Mouse (Mus musculus) pancreas, adult 10 weeks (tissue): ENCODE data around the gene Smarcd2. TPM values are rescaled to one million over a fixed set of nuclear protein-coding genes. Genes with fewer than 3 reads are reported as not detected.

ENCODE experiments used
- polyA plus RNA-seq: library from polyadenylated mRNA; stranded (reverse); fragments of 350-450 nt; fragmentation: Illumina TruSeq; extraction: RNeasy Lipid Tissue Mini Kit (QIAGEN cat#74804); gene quantifications from one replicate; pipeline ENCODE4 v1.2.3, GENCODE M21; 2015; ENCODE audit warnings: low read depth, low replicate concordance; ENCODE audit not compliant: insufficient read depth

The Smarcd2 gene
- polyA plus RNA-seq: 33.7 TPM

DNA sequence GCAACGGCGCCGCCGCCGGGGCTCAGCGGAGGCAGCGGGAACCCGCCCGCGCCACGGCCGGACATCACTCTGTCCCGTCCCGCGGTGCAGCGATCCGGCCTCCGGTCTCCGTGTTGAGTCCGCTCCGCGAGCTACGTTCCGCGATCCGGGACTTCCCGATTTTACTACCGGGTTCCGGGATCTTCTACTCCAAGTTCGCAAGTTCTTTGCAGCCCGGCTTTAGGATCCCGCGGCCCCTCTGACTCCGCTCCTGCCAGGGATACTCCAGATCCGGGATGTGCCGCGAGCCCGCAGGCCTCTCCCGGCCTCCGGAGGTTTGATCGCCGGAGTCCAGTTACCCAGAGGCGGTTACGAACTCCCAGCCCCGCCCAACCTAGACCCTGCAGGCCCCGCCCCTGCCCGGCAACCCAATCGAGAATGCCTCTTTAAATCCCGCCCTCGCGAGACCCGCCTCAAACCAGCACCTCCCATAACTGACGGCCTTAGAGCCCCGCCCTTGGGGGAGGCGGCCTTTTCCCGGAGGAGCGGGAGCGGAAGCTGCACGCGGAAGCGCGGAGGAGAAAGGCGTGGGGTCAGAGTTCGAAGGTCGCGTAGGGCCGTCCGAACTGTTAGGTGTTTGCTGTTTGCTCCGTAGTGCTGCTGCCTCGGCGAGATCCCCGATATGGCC lies at the start of gene Smarcd2:
Smarcd2 (minus strand) TSS at position 329 of the 667 bp plus-strand sequence.

GRCm38 (mm10) chr11:106314333-106314812 lies 41.6 kb upstream of the Smarcd2 start, which contains the start of gene Cd79b:
Gene Cd79b (minus strand): TSS chr11:106314762.

GRCm38 (mm10) chr11:106301765-106302164 lies 29.0 kb upstream of the Smarcd2 start, which contains the start of gene Gh:
Gene Gh (minus strand): TSS chr11:106301865.

GRCm38 (mm10) chr11:106276454-106276853 lies 3.7 kb upstream of the Smarcd2 start, which contains the start of gene Tcam1:
Gene Tcam1 (plus strand): TSS chr11:106276672.

DNA sequence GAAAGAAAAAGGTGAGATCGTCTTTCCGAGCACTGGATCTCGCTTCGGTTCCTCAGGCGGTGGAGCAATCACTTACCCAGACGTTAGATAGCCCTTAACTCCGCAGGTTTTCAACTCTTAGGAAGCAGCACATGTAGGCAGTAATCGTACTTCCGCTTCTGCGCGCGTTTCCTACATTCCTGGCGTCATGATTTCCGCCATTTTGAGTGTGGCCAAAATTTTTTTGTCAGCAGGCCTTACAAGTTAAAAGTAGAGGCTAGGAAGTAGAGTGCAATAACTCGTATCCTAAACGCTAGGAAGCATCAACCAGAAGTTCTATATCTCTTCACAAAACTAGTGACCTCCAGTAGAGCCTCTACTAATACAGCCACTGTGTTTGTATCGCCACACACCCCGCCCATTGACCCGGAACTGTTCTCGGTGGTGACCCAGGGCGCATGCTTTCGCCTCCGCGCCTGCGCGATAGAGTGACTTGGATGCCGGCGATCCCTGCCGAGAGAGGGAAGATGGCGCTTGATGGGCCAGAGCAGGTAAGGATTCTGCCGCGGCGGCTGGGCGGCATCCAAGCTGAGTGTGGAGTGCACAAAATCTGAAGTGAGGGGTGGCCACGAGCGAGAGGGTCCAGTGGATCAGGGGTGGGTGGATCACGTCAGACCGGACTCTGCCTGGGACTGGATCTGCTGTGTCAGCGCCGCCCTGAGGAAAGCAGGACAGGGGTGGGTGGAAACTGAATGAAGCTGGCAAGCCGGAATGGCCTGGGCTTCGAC lies 16.9 kb downstream of the Smarcd2 start, which contains the start of the genes Ftsj3 and Psmc5:
Ftsj3 (minus strand) TSS at position 395 of the 767 bp plus-strand sequence.
Psmc5 (plus strand) TSS at position 470 of the 767 bp plus-strand sequence.

DNA sequence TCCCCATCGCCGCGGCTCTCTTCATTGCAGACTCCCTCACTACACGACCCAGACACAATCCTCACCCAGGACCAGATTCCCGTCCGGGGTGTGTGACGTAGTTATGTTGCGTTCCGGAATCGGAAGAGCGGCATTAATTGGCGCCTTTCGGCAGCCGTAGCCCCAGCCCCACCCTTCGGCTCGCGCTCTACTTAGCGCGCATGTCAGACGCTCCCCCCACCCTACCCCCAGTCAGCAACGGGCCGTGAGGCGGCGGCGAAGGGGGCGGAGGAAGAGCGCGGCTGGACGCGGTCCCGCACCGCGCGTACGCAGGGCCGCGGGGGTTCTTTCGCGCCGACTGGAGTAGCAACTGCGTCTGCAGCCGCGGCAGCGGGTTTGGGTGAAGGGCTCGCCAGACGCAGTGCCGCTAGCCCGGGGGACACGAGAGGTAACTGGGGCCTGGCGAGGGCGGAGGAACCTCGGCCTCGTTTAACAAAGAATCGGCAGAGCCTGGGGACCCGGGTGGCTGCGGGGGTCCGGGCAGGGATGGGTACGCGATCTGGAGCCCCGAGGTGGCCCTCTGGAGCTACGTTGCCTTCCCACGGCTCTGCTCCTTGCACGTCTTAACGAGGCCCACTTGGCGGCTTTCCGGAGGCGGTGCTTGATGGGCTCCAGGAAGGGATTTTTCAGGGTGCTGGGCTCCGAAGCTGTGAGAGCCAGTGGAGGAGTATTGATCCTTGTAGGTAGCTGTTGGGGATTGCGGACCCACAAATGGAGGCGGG lies 55.9 kb downstream of the Smarcd2 start, which contains the start of gene Ddx42:
Ddx42 (plus strand) TSS at position 197 of the 761 bp plus-strand sequence.

GRCm38 (mm10) chr11:106215927-106216729 lies 56.6 kb downstream of the Smarcd2 start, which contains the start of gene Ccdc47:
Gene Ccdc47 (minus strand): TSS chr11:106216344.

Other genes starting within 250 kb of the Smarcd2 start
- 8.3 TPM for gene Dcaf7, start 236.1 kb downstream of the Smarcd2 start, polyA plus RNA-seq
- 2.0 TPM for gene Taco1, start 206.9 kb downstream of the Smarcd2 start, polyA plus RNA-seq
- gene Map3k3, start 188.4 kb downstream of the Smarcd2 start, polyA plus RNA-seq: 8.0 TPM
- not detected for gene Gm10840, start 112.1 kb downstream of the Smarcd2 start, polyA plus RNA-seq
- gene Limd2, start 112.1 kb downstream of the Smarcd2 start, polyA plus RNA-seq: 3.0 TPM
- 2.8 TPM for gene Strada, start 70.8 kb downstream of the Smarcd2 start, polyA plus RNA-seq
- 12.5 TPM for gene Ccdc47, start 56.6 kb downstream of the Smarcd2 start, polyA plus RNA-seq
- gene Ddx42, start 56.0 kb downstream of the Smarcd2 start, polyA plus RNA-seq: 9.1 TPM
- 7.7 TPM for gene Ftsj3, start 16.9 kb downstream of the Smarcd2 start, polyA plus RNA-seq
- gene Psmc5, start 16.8 kb downstream of the Smarcd2 start, polyA plus RNA-seq: 24.6 TPM
- gene Tcam1, start 3.7 kb upstream of the Smarcd2 start, polyA plus RNA-seq: not detected
- gene Gh, start 28.9 kb upstream of the Smarcd2 start, polyA plus RNA-seq: not detected
- gene Cd79b, start 41.8 kb upstream of the Smarcd2 start, polyA plus RNA-seq: 1.7 TPM
- not detected for gene Scn4a, start 80.3 kb upstream of the Smarcd2 start, polyA plus RNA-seq
- not detected for gene Prr29, start 92.5 kb upstream of the Smarcd2 start, polyA plus RNA-seq
- 16.8 TPM for gene Icam2, start 115.1 kb upstream of the Smarcd2 start, polyA plus RNA-seq
- gene Ern1, start 214.9 kb upstream of the Smarcd2 start, polyA plus RNA-seq: 7.2 TPM